Mouse (Mus musculus): ENCODE data around the gene Zfp988.
"Not testable (repeated sequence)": the region's sequence is repeated elsewhere in the genome, so short reads cannot be mapped to it uniquely, and the experiment has no call there.

DNA sequence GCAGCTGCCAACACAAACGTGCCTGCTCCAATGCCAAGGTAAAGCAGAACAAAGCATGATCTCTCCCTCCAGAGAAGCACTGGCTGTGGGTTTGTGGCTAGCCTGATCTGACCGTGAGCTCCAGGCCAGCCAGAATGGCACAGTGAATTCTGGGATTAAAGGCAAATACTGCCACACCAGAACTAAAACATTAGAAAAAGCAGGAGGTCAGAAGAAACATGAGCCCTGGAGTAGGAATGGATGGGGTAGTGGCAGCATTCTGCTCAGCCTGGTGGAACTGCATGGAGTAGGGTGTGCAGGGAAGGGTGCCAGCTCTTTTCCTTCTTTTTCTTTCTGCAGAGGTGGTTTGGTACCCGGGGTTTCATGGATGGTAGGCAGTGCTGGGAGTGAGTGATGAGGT is 42.4 kb downstream of the Zfp988 start:
- not testable (repeated sequence) for TF ChIP-seq POLR2A (IDR thresholded peaks at IDR 0.05; ENCODE audit: insufficient read depth, low read length); CTCF (IDR thresholded peaks at IDR 0.05; ENCODE audit: low read depth, low read length)
